Mouse (Mus musculus) effector memory CD4-positive, alpha-beta T cell, adult 7 months (primary cell): ENCODE results near the gene Raly. TPM values are rescaled to one million over a fixed set of nuclear protein-coding genes. Genes with fewer than 3 reads are reported as not detected.

ENCODE experiments used
- polyA plus RNA-seq: library from polyadenylated mRNA; unstranded; fragments of 100-300 nt; shearing (Covaris generic); gene quantifications from one replicate; pipeline ENCODE4 v1.2.1, GENCODE M21; 2017

The Raly gene
- polyA plus RNA-seq: 79.6 TPM

DNA sequence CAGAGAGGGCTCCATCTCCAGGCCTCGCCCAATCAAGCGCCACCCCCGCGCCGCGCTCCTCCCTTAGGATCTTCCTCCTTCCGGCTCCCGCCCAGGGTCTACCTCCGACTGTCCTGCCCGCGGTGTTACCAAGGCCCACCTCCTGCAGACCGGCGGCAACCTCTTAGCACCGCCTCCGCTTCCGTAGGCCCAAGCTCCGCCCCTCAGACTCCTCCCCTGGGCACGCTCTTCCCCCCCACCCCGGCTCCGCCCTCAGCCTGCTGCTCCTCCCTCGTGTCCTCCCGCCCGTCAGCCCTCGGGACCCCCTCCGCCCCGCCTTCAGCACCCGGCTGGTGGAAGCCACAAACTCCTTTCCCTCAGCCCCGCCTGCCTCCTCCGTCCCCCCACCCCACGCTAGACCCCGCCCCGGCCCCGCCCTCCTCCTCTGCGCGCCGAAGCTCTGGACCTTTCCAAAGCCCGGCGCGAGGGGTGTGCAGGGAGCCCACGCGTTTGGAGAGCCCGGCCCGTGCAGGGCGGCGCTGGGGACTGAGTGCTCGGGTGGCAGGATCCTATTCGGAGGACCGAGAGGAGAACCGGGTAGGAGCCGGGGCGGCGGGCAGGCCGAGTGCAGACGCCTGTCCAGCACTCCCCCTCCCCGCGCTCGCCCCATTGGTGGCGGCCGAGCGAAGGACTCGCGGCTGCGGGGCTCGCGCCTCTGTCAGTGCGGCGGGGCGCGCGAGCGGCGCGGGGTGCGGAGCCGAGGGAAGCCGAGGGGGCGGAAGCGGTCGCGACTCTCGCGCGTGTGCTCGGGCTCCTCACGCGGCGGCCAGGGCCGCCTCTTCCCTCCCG lies at the start of gene Raly, which contains the start of gene a:
TSS of gene Raly (plus strand) at position 441 of the 828 bp plus-strand sequence.
TSS of gene a (plus strand) at position 747 of the 828 bp plus-strand sequence.

GRCm38 (mm10) chr2:154769930-154770329 lies 21.0 kb upstream of the Raly start, which contains the start of gene Gm14214:
Gene Gm14214 (minus strand): TSS chr2:154770030.

GRCm38 (mm10) chr2:154892201-154893044 lies 101.5 kb downstream of the Raly start, which contains the start of gene Eif2s2:
Gene Eif2s2 (minus strand): TSS chr2:154892935.

Other genes with a start within 250 kb of the Raly start
- not detected for gene 1700003F12Rik, start 244.0 kb upstream of the Raly start, polyA plus RNA-seq
- gene Actl10, start 239.3 kb upstream of the Raly start, polyA plus RNA-seq: not detected
- not detected for gene Necab3, start 232.2 kb upstream of the Raly start, polyA plus RNA-seq
- 1.3 TPM for gene E2f1, start 221.2 kb upstream of the Raly start, polyA plus RNA-seq
- 8.7 TPM for gene Pxmp4, start 187.4 kb upstream of the Raly start, polyA plus RNA-seq
- gene Zfp341, start 177.8 kb upstream of the Raly start, polyA plus RNA-seq: 0.60 TPM
- not detected for gene 4930519P11Rik, start 177.7 kb upstream of the Raly start, polyA plus RNA-seq
- gene Chmp4b, start 139.4 kb upstream of the Raly start, polyA plus RNA-seq: 17.2 TPM
- not detected for gene Gm14214, start 21.1 kb upstream of the Raly start, polyA plus RNA-seq
- gene a, start 306 bp downstream of the Raly start, polyA plus RNA-seq: 0.79 TPM
- gene Eif2s2, start 101.8 kb downstream of the Raly start, polyA plus RNA-seq: 64.6 TPM
- 0.20 TPM for gene Gm14226, start 227.2 kb downstream of the Raly start, polyA plus RNA-seq